Mouse (Mus musculus): Measurements from ENCODE around the gene Myom1. TPM values are rescaled to one million over a fixed set of nuclear protein-coding genes. Genes with fewer than 3 reads are reported as not detected.
A peak's percentile ranks its signal among the peaks of the same experiment; 100 is the strongest.

Gene Myom1
- polyA plus RNA-seq, 1 experiment from 2014 or later, result 156 TPM

DNA sequence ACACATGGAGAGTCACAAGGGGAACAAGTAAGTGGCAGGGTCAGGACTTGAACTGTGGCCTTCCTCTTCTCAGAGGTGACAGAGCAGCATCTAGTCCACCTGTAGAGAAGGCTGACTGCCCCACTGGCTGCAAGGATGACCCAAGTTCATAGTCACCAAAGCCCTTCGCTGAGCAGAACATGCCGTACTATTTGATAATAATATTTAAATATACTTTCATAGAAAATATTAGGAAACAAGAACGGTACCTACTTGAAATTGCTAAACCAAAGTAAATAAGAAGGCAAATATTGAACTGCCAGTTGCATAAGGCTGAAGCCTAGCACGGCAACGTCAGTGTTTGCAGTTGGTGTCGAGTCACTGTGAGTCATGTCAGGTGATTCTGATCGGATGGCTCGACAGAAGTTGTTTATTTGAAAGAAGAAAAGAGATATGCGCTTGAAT, 86.6 kb downstream of the Myom1 start:
- Histone ChIP-seq H3K4me2 (no peak overlapping the region), H3K4me1 (peaks cover 19% of the 10 kb centered on the region), H3K9ac (no peak overlapping the region), H3K36me3 (peaks cover 90% of the 10 kb centered on the region), H3K27me3 (replicated peaks) (no peaks in the 10 kb centered on the region), H3K9me3 (no peaks in the 10 kb centered on the region), H3K27ac (replicated peaks) (no peak overlapping the region), H3K4me3 (no peak overlapping the region)
- no peak for ATAC-seq (ENCODE audit: extremely low read depth, insufficient number of reproducible peaks, low FRiP score, low TSS enrichment)
- WGBS, result 78% methylated on average over 9 of the region's 9 CpGs

DNA sequence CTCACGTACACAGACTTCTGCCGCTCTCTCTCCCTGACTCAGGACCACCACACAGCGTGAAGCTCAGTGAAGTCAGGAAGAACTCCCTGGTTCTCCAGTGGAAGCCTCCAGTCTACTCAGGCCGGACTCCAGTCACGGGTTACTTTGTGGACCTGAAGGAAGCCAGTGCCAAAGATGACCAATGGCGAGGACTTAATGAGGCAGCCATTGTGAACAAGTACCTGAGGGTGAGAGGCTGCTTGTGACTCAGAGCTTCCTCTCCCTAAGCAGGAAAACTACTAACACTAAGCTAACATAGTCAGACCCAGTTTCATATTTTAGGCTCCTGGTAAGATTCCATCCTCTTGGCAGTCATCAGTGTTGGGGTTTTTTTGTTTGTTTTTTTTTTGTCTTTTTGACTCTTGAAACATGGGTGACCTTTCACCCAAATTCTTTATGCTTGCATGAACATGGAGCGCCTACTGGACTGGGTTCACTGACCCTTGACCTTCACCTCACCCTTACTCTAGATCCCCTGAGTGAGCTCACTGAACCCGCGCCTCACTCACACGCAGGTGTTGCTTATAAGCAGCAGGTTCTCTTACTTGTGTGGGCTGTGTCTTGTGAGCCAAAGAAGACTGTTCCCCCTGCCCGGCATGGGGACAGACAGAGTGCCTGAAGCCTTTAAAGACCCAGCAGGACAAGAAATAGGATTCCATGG, 87.5 kb downstream of the Myom1 start:
- WGBS, result 85% methylated on average over 11 of the region's 11 CpGs
- no peak overlapping the region for H3K4me3 ChIP-seq
- no peak overlapping the region; the same call in 1 of the 2 replicates for H3K9ac ChIP-seq
- H3K27me3 ChIP-seq (replicated peaks), result no peaks in the 10 kb centered on the region
- peak overlapping the region; percentile 34 for H3K27ac ChIP-seq (replicated peaks)
- H3K9me3 ChIP-seq, result no peaks in the 10 kb centered on the region
- peaks cover 90% of the 10 kb centered on the region for H3K36me3 ChIP-seq
- H3K4me1 ChIP-seq, result peaks cover 19% of the 10 kb centered on the region
- no peak for ATAC-seq (ENCODE audit: extremely low read depth, insufficient number of reproducible peaks, low FRiP score, low TSS enrichment)
- no peak overlapping the region for H3K4me2 ChIP-seq

GRCm38 (mm10) chr17:71091024-71091423, 88.6 kb downstream of the Myom1 start:
- H3K9me3 ChIP-seq, result no peaks in the 10 kb centered on the region
- ATAC-seq (ENCODE audit: extremely low read depth, insufficient number of reproducible peaks, low FRiP score, low TSS enrichment), result no peak
- no peak overlapping the region for H3K4me3 ChIP-seq
- H3K27ac ChIP-seq (replicated peaks), result 0 out of 2 replicates have a peak overlapping the region, but pooled peaks have one; percentile 2
- peaks cover 24% of the 10 kb centered on the region for H3K4me1 ChIP-seq
- WGBS, result 44% methylated on average over 4 of the region's 4 CpGs
- H3K27me3 ChIP-seq (replicated peaks), result no peaks in the 10 kb centered on the region
- H3K36me3 ChIP-seq, result peaks cover 90% of the 10 kb centered on the region
- H3K9ac ChIP-seq, result no peak overlapping the region
- no peak overlapping the region for H3K4me2 ChIP-seq

GRCm38 (mm10) chr17:71092341-71092740, 89.9 kb downstream of the Myom1 start:
- no peak overlapping the region for H3K4me3 ChIP-seq
- no peak overlapping the region for H3K9ac ChIP-seq
- H3K27me3 ChIP-seq (replicated peaks), result no peaks in the 10 kb centered on the region
- no peak overlapping the region for H3K27ac ChIP-seq (replicated peaks)
- no peak overlapping the region for H3K4me2 ChIP-seq
- peaks cover 77% of the 10 kb centered on the region for H3K36me3 ChIP-seq
- 89% methylated on average over 4 of the region's 4 CpGs for WGBS
- H3K4me1 ChIP-seq, result peaks cover 37% of the 10 kb centered on the region
- ATAC-seq (ENCODE audit: extremely low read depth, insufficient number of reproducible peaks, low FRiP score, low TSS enrichment), result no peak
- no peaks in the 10 kb centered on the region for H3K9me3 ChIP-seq

DNA sequence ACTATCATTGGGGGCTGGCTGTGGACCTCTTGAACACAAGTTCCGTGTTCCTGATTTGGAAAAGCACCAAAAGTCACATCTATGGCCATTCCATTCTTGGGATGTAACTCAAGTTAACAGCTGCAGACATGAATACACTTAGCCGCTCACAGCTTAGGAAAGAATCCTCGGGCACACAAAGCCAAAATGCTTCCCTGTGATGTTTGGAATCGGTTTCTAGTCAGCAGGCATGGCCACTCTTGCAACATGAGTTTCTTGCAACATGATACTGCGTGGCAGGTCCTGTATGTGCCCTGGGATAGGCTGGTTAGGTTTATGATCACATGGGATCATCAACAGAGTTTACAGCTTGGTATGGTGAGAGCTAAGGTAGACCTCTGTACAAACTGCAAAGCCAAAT, 91.4 kb downstream of the Myom1 start:
- Histone ChIP-seq H3K36me3 (peaks cover 74% of the 10 kb centered on the region), H3K4me3 (no peak overlapping the region), H3K4me1 (peaks cover 37% of the 10 kb centered on the region), H3K9me3 (no peaks in the 10 kb centered on the region), H3K9ac (no peak overlapping the region), H3K27me3 (replicated peaks) (no peaks in the 10 kb centered on the region), H3K4me2 (no peak overlapping the region), H3K27ac (replicated peaks) (peak overlapping the region; percentile 43)
- WGBS, result 58% methylated on average over 5 of the region's 5 CpGs
- no peak for ATAC-seq (ENCODE audit: extremely low read depth, insufficient number of reproducible peaks, low FRiP score, low TSS enrichment)

- Histone ChIP-seq H3K27ac (replicated peaks) (no peak overlapping the region), H3K36me3 (peaks cover 71% of the 10 kb centered on the region), H3K4me3 (no peak overlapping the region), H3K9ac (no peak overlapping the region), H3K27me3 (replicated peaks) (no peaks in the 10 kb centered on the region), H3K9me3 (no peaks in the 10 kb centered on the region), H3K4me1 (peaks cover 37% of the 10 kb centered on the region), H3K4me2 (no peak overlapping the region)
- WGBS, result 83% methylated on average over 3 of the region's 3 CpGs
- ATAC-seq (ENCODE audit: extremely low read depth, insufficient number of reproducible peaks, low FRiP score, low TSS enrichment), result no peak
Measured at GRCm38 (mm10) chr17:71094438-71094837, 92.0 kb downstream of the Myom1 start.

- WGBS, result 78% methylated on average over 8 of the region's 8 CpGs
- no peak overlapping the region for H3K4me3 ChIP-seq
- H3K4me1 ChIP-seq, result peaks cover 29% of the 10 kb centered on the region
- H3K4me2 ChIP-seq, result no peak overlapping the region
- peaks cover 75% of the 10 kb centered on the region for H3K36me3 ChIP-seq
- no peaks in the 10 kb centered on the region for H3K27me3 ChIP-seq (replicated peaks)
- no peak for ATAC-seq (ENCODE audit: extremely low read depth, insufficient number of reproducible peaks, low FRiP score, low TSS enrichment)
- H3K9me3 ChIP-seq, result no peaks in the 10 kb centered on the region
- H3K9ac ChIP-seq, result no peak overlapping the region
- peak overlapping the region; percentile 61 for H3K27ac ChIP-seq (replicated peaks)
Measured at GRCm38 (mm10) chr17:71096557-71097208, 94.2 kb downstream of the Myom1 start.

- peak overlapping the region; percentile 61 for H3K27ac ChIP-seq (replicated peaks)
- ATAC-seq (ENCODE audit: extremely low read depth, insufficient number of reproducible peaks, low FRiP score, low TSS enrichment), result no peak
- 54% methylated on average over 6 of the region's 6 CpGs for WGBS
- peaks cover 75% of the 10 kb centered on the region for H3K36me3 ChIP-seq
- no peaks in the 10 kb centered on the region for H3K9me3 ChIP-seq
- no peak overlapping the region for H3K4me3 ChIP-seq
- H3K4me1 ChIP-seq, result peaks cover 34% of the 10 kb centered on the region
- H3K4me2 ChIP-seq, result no peak overlapping the region
- H3K9ac ChIP-seq, result no peak overlapping the region
- H3K27me3 ChIP-seq (replicated peaks), result no peaks in the 10 kb centered on the region
Measured at GRCm38 (mm10) chr17:71097209-71097597, 94.8 kb downstream of the Myom1 start.

DNA sequence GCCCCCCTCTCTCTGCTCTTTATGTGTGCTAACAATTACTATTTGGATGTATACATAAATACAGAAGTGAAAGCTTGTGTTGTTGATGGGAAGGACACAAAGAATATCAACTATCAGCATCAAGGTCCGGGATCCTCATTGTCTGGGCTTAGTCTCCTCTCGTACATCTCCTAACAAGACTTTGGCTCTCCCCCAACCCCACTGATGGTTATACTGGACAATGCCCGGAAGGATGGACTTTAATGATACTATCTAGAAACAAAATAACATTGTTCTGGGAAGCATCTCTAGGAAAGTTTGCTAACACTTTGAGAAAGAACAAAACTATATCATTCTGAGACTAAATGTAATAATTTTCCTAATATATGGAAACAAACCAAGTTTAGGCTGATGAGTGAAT, 96.2 kb downstream of the Myom1 start:
- Histone ChIP-seq H3K27me3 (replicated peaks) (no peaks in the 10 kb centered on the region), H3K9me3 (no peaks in the 10 kb centered on the region), H3K27ac (replicated peaks) (no peak overlapping the region), H3K4me1 (peaks cover 38% of the 10 kb centered on the region), H3K36me3 (peaks cover 67% of the 10 kb centered on the region), H3K9ac (no peak overlapping the region), H3K4me3 (no peak overlapping the region), H3K4me2 (no peak overlapping the region)
- WGBS, result 83% methylated on average over 3 of the region's 3 CpGs
- ATAC-seq (ENCODE audit: extremely low read depth, insufficient number of reproducible peaks, low FRiP score, low TSS enrichment), result no peak

DNA sequence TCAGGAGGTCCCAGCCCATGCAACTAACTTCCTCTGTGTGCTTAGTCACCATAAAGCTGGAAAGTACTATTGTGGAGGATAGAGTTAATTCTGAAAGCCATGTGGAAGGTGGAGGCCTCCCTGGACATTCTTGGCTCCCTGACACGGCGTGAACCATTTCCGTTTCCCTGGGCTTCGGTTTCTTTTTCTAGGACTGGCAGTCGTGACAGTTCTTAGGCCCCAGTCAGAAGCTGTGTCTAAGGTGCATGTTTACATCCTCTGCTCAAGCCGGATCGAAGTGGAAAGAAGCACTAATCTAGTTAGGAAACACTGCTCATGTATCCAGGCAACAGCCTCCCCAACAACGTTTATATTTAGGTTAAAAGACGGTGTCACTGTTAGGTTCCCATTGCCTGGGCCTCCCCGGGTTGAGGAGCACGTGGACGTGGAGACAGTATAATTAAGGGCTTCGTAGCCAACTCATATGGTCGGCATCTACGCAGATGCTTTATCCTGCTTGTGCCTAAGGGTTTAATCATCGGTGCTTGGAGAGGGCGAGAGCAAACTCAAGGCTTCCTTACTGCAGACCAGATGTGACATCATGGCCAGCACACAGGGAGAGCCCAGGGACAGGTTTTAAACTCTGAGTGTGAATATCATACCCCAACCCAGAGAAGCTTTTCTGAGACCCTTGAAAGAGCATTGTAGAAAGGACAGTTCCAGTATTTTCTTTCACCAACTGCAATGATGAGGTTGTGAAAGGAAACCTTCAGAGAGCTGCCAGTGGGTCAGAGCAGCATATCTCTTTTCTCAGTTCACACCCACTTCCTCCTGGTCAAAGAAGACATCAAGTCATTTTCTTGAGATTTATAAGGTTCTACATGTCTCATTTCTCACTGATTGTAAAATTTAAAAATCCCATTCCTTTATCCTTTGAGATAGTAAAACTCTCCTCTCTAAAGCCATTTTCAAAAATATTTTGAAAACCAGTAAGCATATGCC, 100.4 kb downstream of the Myom1 start:
- no peaks in the 10 kb centered on the region for H3K9me3 ChIP-seq
- no peak; the same call in 1 of the 2 replicates for ATAC-seq (ENCODE audit: extremely low read depth, insufficient number of reproducible peaks, low FRiP score, low TSS enrichment)
- H3K36me3 ChIP-seq, result peaks cover 81% of the 10 kb centered on the region
- H3K9ac ChIP-seq, result peak overlapping the region; percentile 25; the same call in 1 of the 2 replicates
- no peak overlapping the region for H3K4me3 ChIP-seq
- peak overlapping the region; percentile 22; the same call in 1 of the 2 replicates for H3K4me2 ChIP-seq
- no peaks in the 10 kb centered on the region for H3K27me3 ChIP-seq (replicated peaks)
- peak overlapping the region; percentile 73 for H3K27ac ChIP-seq (replicated peaks)
- 22% methylated on average over 17 of the region's 17 CpGs for WGBS
- H3K4me1 ChIP-seq, result peaks cover 17% of the 10 kb centered on the region

DNA sequence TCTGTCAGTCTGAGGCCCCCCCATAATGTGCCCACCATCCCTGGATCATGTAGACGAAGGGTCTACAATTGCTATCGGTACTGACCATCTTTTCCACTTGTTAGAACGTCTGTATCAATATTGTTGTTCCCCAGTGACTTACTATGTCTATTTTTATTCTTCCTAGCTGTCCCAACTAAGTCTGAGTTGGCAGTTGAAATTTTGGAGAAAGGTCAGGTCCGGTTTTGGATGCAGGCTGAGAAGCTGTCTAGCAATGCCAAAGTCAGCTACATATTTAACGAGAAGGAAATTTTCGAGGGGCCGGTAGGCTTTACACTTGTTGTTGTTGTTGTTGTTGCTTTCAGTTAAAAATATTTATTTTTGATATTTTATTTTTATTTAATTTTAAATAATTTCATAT, 102.9 kb downstream of the Myom1 start:
- Histone ChIP-seq H3K4me3 (no peak overlapping the region), H3K4me2 (no peak overlapping the region), H3K9me3 (no peaks in the 10 kb centered on the region), H3K36me3 (peaks cover 84% of the 10 kb centered on the region), H3K4me1 (peaks cover 17% of the 10 kb centered on the region), H3K9ac (no peak overlapping the region), H3K27me3 (replicated peaks) (no peaks in the 10 kb centered on the region), H3K27ac (replicated peaks) (no peak overlapping the region)
- 80% methylated on average over 7 of the region's 7 CpGs for WGBS
- no peak for ATAC-seq (ENCODE audit: extremely low read depth, insufficient number of reproducible peaks, low FRiP score, low TSS enrichment)
